Mouse (Mus musculus) MEL (cell line): Measurements from ENCODE around the gene Pitpnm3. TPM values are rescaled to one million over a fixed set of nuclear protein-coding genes. Genes with fewer than 3 reads are reported as not detected.

Experiments used
- DNase-seq: peaks from one replicate; pipeline ENCODE4 v3.0.0; 2011; ENCODE audit warnings: low read depth, low spot score
- H3K27ac ChIP-seq: 2 replicates; pipeline ENCODE4 v1.5.1; 2012; ENCODE audit warnings: low read depth, mild to moderate bottlenecking, control low read depth, low read length, moderate library complexity; ENCODE audit not compliant: control insufficient read depth
- H3K27me3 ChIP-seq, 2 experiments: fragments of 150-350 bp in 1 of 2; sonication (generic) in 1 of 2; 2 replicates each; pipeline ENCODE4 v1.6.1; 2012; ENCODE audit warnings: low read length in 2 of 2, mild to moderate bottlenecking in 2 of 2, improper control_type of control experiment in 1 of 2, moderate library complexity in 1 of 2; ENCODE audit not compliant: insufficient read depth in 2 of 2, control insufficient read depth in 1 of 2
- H3K36me3 ChIP-seq, 2 experiments: 2 replicates each; pipeline ENCODE4 v1.6.1; 2012 to 2014; ENCODE audit warnings: low read length in 2 of 2, improper control_type of control experiment in 1 of 2, inconsistent platforms in 1 of 2, mild to moderate bottlenecking in 1 of 2; ENCODE audit not compliant: insufficient read depth in 2 of 2, control insufficient read depth in 1 of 2
- H3K4me1 ChIP-seq, 2 experiments: fragments of 150-350 bp in 1 of 2; sonication (generic) in 1 of 2; 2 replicates each; pipeline ENCODE4 v1.6.1; 2012; ENCODE audit warnings: low read length in 2 of 2, improper control_type of control experiment in 1 of 2, mild to moderate bottlenecking in 1 of 2; ENCODE audit not compliant: insufficient read depth in 2 of 2, control insufficient read depth in 1 of 2
- H3K4me3 ChIP-seq, 2 experiments: fragments of 150-350 bp in 1 of 2; sonication (generic) in 1 of 2; 2 replicates each; pipeline ENCODE4 v1.5.1; 2012; ENCODE audit warnings: low read depth in 2 of 2, low read length in 2 of 2, mild to moderate bottlenecking in 2 of 2, moderate library complexity in 2 of 2, control low read depth in 1 of 2, improper control_type of control experiment in 1 of 2; ENCODE audit not compliant: control insufficient read depth in 1 of 2, insufficient read depth in 1 of 2
- H3K79me2 ChIP-seq: 2 replicates; pipeline ENCODE4 v1.6.1; 2012; ENCODE audit warnings: mild to moderate bottlenecking, low read length, moderate library complexity; ENCODE audit not compliant: control insufficient read depth, poor library complexity, insufficient read depth
- H3K9ac ChIP-seq: 2 replicates; pipeline ENCODE4 v1.6.1; 2012; ENCODE audit warnings: low read depth, mild to moderate bottlenecking, control low read depth, low read length, moderate library complexity; ENCODE audit not compliant: control insufficient read depth, poor library complexity, severe bottlenecking
- H3K9me3 ChIP-seq: fragments of 150-350 bp; sonication (generic); replicated peaks from 2 replicates; pipeline ENCODE4 v1.6.1; 2012; ENCODE audit warnings: mild to moderate bottlenecking, low read length, improper control_type of control experiment, moderate library complexity; ENCODE audit not compliant: insufficient read depth
- BHLHE40 ChIP-seq: IDR thresholded peaks from 2 replicates; pipeline ENCODE4 v1.6.1; 2012; ENCODE audit warnings: low read depth, mild to moderate bottlenecking, inconsistent platforms, low read length, improper control_type of control experiment, borderline replicate concordance
- CHD1 ChIP-seq: IDR thresholded peaks from 2 replicates; pipeline ENCODE4 v1.6.1; 2012; ENCODE audit warnings: low read depth, mild to moderate bottlenecking, inconsistent platforms, low read length, improper control_type of control experiment
- CHD2 ChIP-seq: IDR thresholded peaks from 2 replicates; pipeline ENCODE4 v1.6.1; 2011; ENCODE audit warnings: low read length, improper control_type of control experiment
- CTCF ChIP-seq, 3 experiments: IDR thresholded peaks in 2 of 3; conservative IDR thresholded peaks in 1 of 3; 2 replicates each; pipeline ENCODE4 v1.5.1; 2011 to 2012; ENCODE audit warnings: low read length in 3 of 3, low read depth in 2 of 3, mild to moderate bottlenecking in 2 of 3, improper control_type of control experiment in 1 of 3, inconsistent platforms in 1 of 3, mixed read lengths in 1 of 3, moderate library complexity in 1 of 3; ENCODE audit not compliant: control insufficient read depth in 1 of 3, insufficient read depth in 1 of 3, poor library complexity in 1 of 3, severe bottlenecking in 1 of 3
- E2F4 ChIP-seq: IDR thresholded peaks from 2 replicates; pipeline ENCODE4 v1.6.1; 2011; ENCODE audit warnings: low read depth, low read length, improper control_type of control experiment, borderline replicate concordance
- ELF1 ChIP-seq: IDR thresholded peaks from 2 replicates; pipeline ENCODE4 v1.6.1; 2014; ENCODE audit warnings: low read depth, mild to moderate bottlenecking, inconsistent platforms, low read length, improper control_type of control experiment, moderate library complexity
- EP300 ChIP-seq, 2 experiments: IDR thresholded peaks; 2 replicates each; pipeline ENCODE4 v1.6.1; 2011; ENCODE audit warnings: improper control_type of control experiment in 2 of 2, low read length in 2 of 2, low read depth in 1 of 2, mild to moderate bottlenecking in 1 of 2
- ETS1 ChIP-seq: IDR thresholded peaks from 2 replicates; pipeline ENCODE4 v1.6.1; 2012; ENCODE audit warnings: low read depth, mild to moderate bottlenecking, inconsistent platforms, low read length, improper control_type of control experiment, moderate library complexity
- GABPA ChIP-seq: IDR thresholded peaks from 2 replicates; pipeline ENCODE4 v1.6.1; 2012; ENCODE audit warnings: low read depth, mild to moderate bottlenecking, inconsistent platforms, low read length, improper control_type of control experiment, moderate library complexity
- GATA1 ChIP-seq: IDR thresholded peaks from 2 replicates; pipeline ENCODE4 v1.6.1; 2011; ENCODE audit warnings: low read depth, low read length, improper control_type of control experiment
- HCFC1 ChIP-seq: IDR thresholded peaks from 2 replicates; pipeline ENCODE4 v1.6.1; 2012; ENCODE audit warnings: low read depth, mild to moderate bottlenecking, inconsistent platforms, low read length, improper control_type of control experiment, moderate library complexity
- JUND ChIP-seq: IDR thresholded peaks from 2 replicates; pipeline ENCODE4 v1.6.1; 2011; ENCODE audit warnings: low read depth, mild to moderate bottlenecking, improper control_type of control experiment, low read length
- KAT2A ChIP-seq: conservative IDR thresholded peaks from 2 replicates; pipeline ENCODE4 v1.6.1; 2012; ENCODE audit warnings: low read depth, low read length, improper control_type of control experiment, inconsistent platforms
- MAFK ChIP-seq: IDR thresholded peaks from 2 replicates; pipeline ENCODE4 v1.6.1; 2011; ENCODE audit warnings: low read depth, mild to moderate bottlenecking, low read length, improper control_type of control experiment, borderline replicate concordance
- MAX ChIP-seq: IDR thresholded peaks from 2 replicates; pipeline ENCODE4 v1.6.1; 2011; ENCODE audit warnings: low read length, improper control_type of control experiment
- MAZ ChIP-seq: IDR thresholded peaks from 2 replicates; pipeline ENCODE4 v1.6.1; 2012; ENCODE audit warnings: low read depth, mild to moderate bottlenecking, inconsistent platforms, low read length, improper control_type of control experiment
- MEF2A ChIP-seq: IDR thresholded peaks from 2 replicates; pipeline ENCODE4 v1.6.1; 2014; ENCODE audit warnings: low read depth, mild to moderate bottlenecking, inconsistent platforms, low read length, improper control_type of control experiment; ENCODE audit not compliant: poor library complexity, insufficient replicate concordance, severe bottlenecking; ENCODE audit errors: extremely low read depth
- MXI1 ChIP-seq: IDR thresholded peaks from 2 replicates; pipeline ENCODE4 v1.6.1; 2011; ENCODE audit warnings: mild to moderate bottlenecking, low read depth, low read length, improper control_type of control experiment
- MYB ChIP-seq: IDR thresholded peaks from 2 replicates; pipeline ENCODE4 v1.6.1; 2011; ENCODE audit warnings: mild to moderate bottlenecking, low read depth, low read length, improper control_type of control experiment
- MYC ChIP-seq: IDR thresholded peaks from 2 replicates; pipeline ENCODE4 v1.6.1; 2011; ENCODE audit warnings: low read depth, mild to moderate bottlenecking, low read length, improper control_type of control experiment, moderate library complexity
- NELFE ChIP-seq: IDR thresholded peaks from 2 replicates; pipeline ENCODE4 v1.6.1; 2011; ENCODE audit warnings: low read depth, low read length, improper control_type of control experiment
- NRF1 ChIP-seq: IDR thresholded peaks from 2 replicates; pipeline ENCODE4 v1.6.1; 2014; ENCODE audit warnings: low read depth, mild to moderate bottlenecking, inconsistent platforms, low read length, improper control_type of control experiment, moderate library complexity; ENCODE audit not compliant: poor library complexity, insufficient read depth, severe bottlenecking
- POLR2A ChIP-seq, 2 experiments: IDR thresholded peaks; 2 replicates each; pipeline ENCODE4 v1.6.1; 2011 to 2012; ENCODE audit warnings: low read length in 2 of 2, mild to moderate bottlenecking in 2 of 2, control low read depth in 1 of 2, improper control_type of control experiment in 1 of 2, low read depth in 1 of 2, moderate library complexity in 1 of 2; ENCODE audit not compliant: control insufficient read depth in 1 of 2, insufficient read depth in 1 of 2, poor library complexity in 1 of 2
- POLR2AphosphoS2 ChIP-seq: IDR thresholded peaks from 2 replicates; pipeline ENCODE4 v1.6.1; 2011; ENCODE audit warnings: low read length, improper control_type of control experiment
- POLR2AphosphoS5 ChIP-seq: IDR thresholded peaks from 2 replicates; pipeline ENCODE4 v1.6.1; 2012; ENCODE audit warnings: low read depth, borderline replicate concordance, mild to moderate bottlenecking, inconsistent platforms, low read length, moderate library complexity, mixed read lengths
- RAD21 ChIP-seq: IDR thresholded peaks from 2 replicates; pipeline ENCODE4 v1.6.1; 2011; ENCODE audit warnings: mild to moderate bottlenecking, low read depth, low read length, improper control_type of control experiment
- RCOR1 ChIP-seq: IDR thresholded peaks from 2 replicates; pipeline ENCODE4 v1.6.1; 2012; ENCODE audit warnings: low read depth, mild to moderate bottlenecking, inconsistent platforms, low read length, improper control_type of control experiment
- SIN3A ChIP-seq: IDR thresholded peaks from 2 replicates; pipeline ENCODE4 v1.6.1; 2012; ENCODE audit warnings: low read length, improper control_type of control experiment, inconsistent platforms
- SMC3 ChIP-seq: IDR thresholded peaks from 2 replicates; pipeline ENCODE4 v1.6.1; 2011; ENCODE audit warnings: low read depth, low read length, improper control_type of control experiment
- TAL1 ChIP-seq: IDR thresholded peaks from 2 replicates; pipeline ENCODE4 v1.6.1; 2012; ENCODE audit warnings: mild to moderate bottlenecking, inconsistent platforms, low read length, moderate library complexity, mixed read lengths
- TBP ChIP-seq: IDR thresholded peaks from 2 replicates; pipeline ENCODE4 v1.8.0; 2011; ENCODE audit warnings: low read depth, low read length, improper control_type of control experiment
- TCF12 ChIP-seq: IDR thresholded peaks from 2 replicates; pipeline ENCODE4 v1.6.1; 2014; ENCODE audit warnings: low read depth, mild to moderate bottlenecking, inconsistent platforms, low read length, improper control_type of control experiment, moderate library complexity
- UBTF ChIP-seq: IDR thresholded peaks from 2 replicates; pipeline ENCODE4 v1.6.1; 2012; ENCODE audit warnings: low read depth, mild to moderate bottlenecking, inconsistent platforms, low read length, improper control_type of control experiment, moderate library complexity, borderline replicate concordance; ENCODE audit not compliant: insufficient read depth
- ZMIZ1 ChIP-seq: IDR thresholded peaks from 2 replicates; pipeline ENCODE4 v1.6.1; 2012; ENCODE audit warnings: low read depth, mild to moderate bottlenecking, inconsistent platforms, low read length, improper control_type of control experiment, moderate library complexity
- ZNF384 ChIP-seq: IDR thresholded peaks from 2 replicates; pipeline ENCODE4 v1.6.1; 2012; ENCODE audit warnings: low read depth, mild to moderate bottlenecking, inconsistent platforms, low read length, improper control_type of control experiment
- polyA plus RNA-seq, 2 experiments: library from polyadenylated mRNA; stranded (reverse) in 1 of 2; unstranded in 1 of 2; fragments of >175 nt in 1 of 2; fragments of >200 nt in 1 of 2; gene quantifications; 2 replicates each; pipeline versions ENCODE4 v1.2.1 to v1.2.4; 2012; ENCODE audit warnings: low replicate concordance in 2 of 2, low read depth in 1 of 2; ENCODE audit not compliant: insufficient read length in 2 of 2, insufficient read depth in 1 of 2, missing spikeins in 1 of 2
- total RNA-seq: library from RNA; depleted of rRNA; stranded (reverse); fragments of 300-350 nt; gene quantifications from 2 replicates; pipeline ENCODE4 v1.2.3, GENCODE M21; 2012

The Pitpnm3 gene
- total and polyA plus RNA-seq, 3 experiments: 0.24 TPM; not detected in 2

DNA sequence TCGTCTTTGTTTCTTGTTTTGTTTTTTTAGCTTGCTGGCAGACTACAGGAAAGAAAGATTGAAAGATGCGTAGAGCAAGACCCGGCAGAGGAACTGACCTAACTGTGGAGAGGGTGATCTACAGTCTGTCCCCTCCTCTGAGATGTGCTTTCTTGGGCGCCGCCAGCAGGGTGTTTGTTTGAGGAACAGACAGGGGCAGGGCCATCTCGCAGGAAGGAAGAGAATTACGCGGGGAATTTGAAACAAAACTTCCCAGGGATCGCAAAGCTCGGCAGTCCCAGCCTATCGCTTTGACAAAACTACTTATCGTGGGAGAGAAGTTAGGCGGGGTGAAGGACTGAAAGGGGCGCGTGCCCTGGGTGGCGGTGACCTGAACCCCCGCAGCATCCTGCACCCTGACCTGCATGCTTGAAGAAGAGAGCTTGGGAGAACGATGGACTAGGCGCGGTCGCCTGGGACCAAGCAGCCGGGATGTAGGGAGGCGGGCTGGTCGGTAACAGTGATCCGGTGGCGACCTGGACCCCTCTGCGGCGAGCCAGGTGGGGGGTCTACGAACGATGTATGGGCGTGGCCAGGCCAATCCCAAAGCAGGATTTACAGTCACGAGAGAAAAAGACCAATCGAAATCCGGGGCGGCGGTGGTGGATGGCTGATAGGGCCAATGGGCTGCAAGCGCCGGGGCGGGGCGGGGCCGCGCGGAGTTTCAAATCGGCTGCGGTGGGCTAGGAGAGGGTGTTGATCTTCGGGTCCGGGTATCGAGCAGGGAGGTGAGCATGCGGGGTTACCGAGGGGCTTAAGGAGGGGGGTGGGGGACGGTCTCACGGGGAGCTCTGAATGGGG, 93.6 kb downstream of the Pitpnm3 start, which contains the start of gene Pimreg:
TSS of gene Pimreg (plus strand) at position 265 of the 840 bp plus-strand sequence.
- H3K4me1 ChIP-seq: peaks cover 2 to 15% of the 10 kb centered on the region in 2 experiments; a peak in 3 of 4 replicates
- peaks cover 8% of the 10 kb centered on the region for H3K79me2 ChIP-seq
- no peaks in the 10 kb centered on the region for H3K9me3 ChIP-seq
- H3K4me3 ChIP-seq: peak within 1 kb of the TSS; percentile 75 to 76
- peak; percentile 98 for DNase-seq
- peak within 1 kb of the TSS; percentile 74 for H3K9ac ChIP-seq
- no peaks in the 10 kb centered on the region for H3K27me3 ChIP-seq
- peaks cover 0 to 11% of the 10 kb centered on the region in 2 experiments; a peak in 2 of 4 replicates for H3K36me3 ChIP-seq
- H3K27ac ChIP-seq: peak within 1 kb of the TSS; percentile 89
- TF ChIP-seq HCFC1 (peak; percentile 52), POLR2AphosphoS5 (no peak), MAX (0 out of 2 replicates have a peak, but pooled peaks have one; percentile 14), TAL1 (no peak), JUND (no peak), GATA1 (no peak), MAFK (no peak), POLR2A (IDR thresholded peaks at IDR 0.05; ENCODE audit: control insufficient read depth in 1 of 2, insufficient read depth in 1 of 2, low read depth in 1 of 2, low read length in 2 of 2, poor library complexity in 1 of 2) (peak; percentile 60; a peak in 3 of 4 replicates), SMC3 (no peak), NRF1 (0 out of 2 replicates have a peak, but pooled peaks have one; percentile 0), BHLHE40 (0 out of 2 replicates have a peak, but pooled peaks have one; percentile 54), POLR2AphosphoS2 (0 out of 2 replicates have a peak, but pooled peaks have one; percentile 45), RCOR1 (no peak; the same call in 1 of the 2 replicates), ZNF384 (no peak), ZMIZ1 (peak; percentile 75), ELF1 (peak; percentile 44; the same call in 1 of the 2 replicates), CHD2 (no peak), TCF12 (0 out of 2 replicates have a peak, but pooled peaks have one; percentile 9), NELFE (peak; percentile 62), SIN3A (peak; percentile 54), GABPA (no peak), MAZ (peak; percentile 33; the same call in 1 of the 2 replicates), ETS1 (no peak), MYC (no peak), TBP (peak; percentile 67; the same call in 1 of the 2 replicates), E2F4 (peak; percentile 74), CHD1 (peak; percentile 97), UBTF (no peak), KAT2A (no peak; the same call in 1 of the 2 replicates), RAD21 (no peak), MEF2A (no peak), MYB (no peak), MXI1 (peak; percentile 65), CTCF (IDR thresholded peaks at IDR 0.05 in 2 of 3, conservative IDR thresholded peaks at IDR 0.05 in 1 of 3; ENCODE audit: control insufficient read depth in 1 of 3, insufficient read depth in 1 of 3, low read depth in 2 of 3, low read length in 3 of 3, poor library complexity in 1 of 3, severe bottlenecking in 1 of 3) (peak in 2 of 3 experiments; percentile 4 to 27; a peak in 1 of 6 replicates), EP300 (IDR thresholded peaks at IDR 0.05; ENCODE audit: low read depth in 1 of 2, low read length in 2 of 2) (no peak)
